Mouse (Mus musculus): Measurements from ENCODE around the gene Ssr1.

DNA sequence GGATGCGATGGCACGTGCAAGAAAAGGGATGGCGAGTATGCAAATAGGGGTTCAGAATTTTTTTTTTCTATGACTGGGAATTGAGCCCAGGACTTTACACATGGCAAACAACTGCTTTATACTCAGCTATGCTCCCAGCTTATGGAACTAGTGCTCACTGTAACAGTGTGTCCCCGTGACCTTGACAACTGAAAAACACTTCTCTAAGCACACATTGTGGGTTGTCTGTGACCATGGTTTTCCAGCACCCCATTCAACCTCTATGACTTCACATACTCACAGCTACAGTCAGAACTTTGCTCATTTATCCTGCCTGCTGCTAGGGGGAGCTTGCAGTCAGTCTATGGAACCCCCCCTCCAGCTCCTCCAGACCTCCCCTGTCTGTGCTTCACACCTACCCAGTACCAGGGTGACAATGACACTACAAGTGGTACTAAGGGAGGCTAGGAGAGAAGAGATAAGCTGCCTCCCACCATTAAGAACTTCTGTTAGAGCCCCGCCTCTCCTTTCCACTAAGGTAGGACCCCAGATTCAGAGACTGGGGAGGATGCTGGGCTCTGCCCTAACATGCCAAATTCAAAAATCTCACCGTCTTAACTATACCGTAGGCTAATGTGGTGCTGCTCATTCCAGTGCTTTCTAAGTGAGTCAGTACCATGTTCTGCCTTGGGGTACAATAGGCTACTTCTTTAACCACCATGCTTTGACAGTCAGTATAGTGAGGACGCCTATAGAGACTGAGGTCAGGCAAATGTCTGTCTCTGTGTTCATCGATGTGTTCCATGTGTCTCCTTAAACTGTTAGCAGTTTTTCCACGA is 70.2 kb downstream of the Ssr1 start:
- no peak for TF ChIP-seq CTCF (IDR thresholded peaks at IDR 0.05; ENCODE audit: insufficient read depth, low read length)
- no peak for TF ChIP-seq POLR2A (IDR thresholded peaks at IDR 0.05; ENCODE audit: borderline replicate concordance, extremely low read depth, low read depth, low read length)
